Mouse (Mus musculus) lung, postnatal 36 days (tissue): ENCODE results near the gene Pbx2.

ENCODE experiments used
- DNase-seq: peaks from one replicate; pipeline ENCODE4 v3.0.0; 2022; ENCODE audit warnings: mixed read lengths

The Pbx2 gene

DNA sequence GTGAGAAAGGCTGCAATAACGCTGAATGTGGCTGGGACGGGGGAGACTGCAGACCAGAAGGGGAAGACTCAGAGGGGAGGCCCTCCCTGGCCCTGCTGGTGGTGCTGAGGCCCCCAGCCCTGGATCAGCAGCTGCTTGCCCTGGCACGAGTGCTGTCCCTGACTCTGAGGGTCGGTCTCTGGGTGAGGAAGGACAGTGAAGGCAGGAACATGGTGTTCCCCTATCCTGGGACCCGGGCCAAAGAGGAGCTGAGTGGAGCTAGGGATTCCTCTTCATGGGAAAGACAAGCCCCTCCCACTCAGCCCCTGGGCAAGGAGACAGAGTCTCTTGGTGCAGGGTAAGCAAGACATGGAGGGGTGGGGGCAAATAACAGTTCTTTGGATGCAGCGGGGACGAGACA, 7.7 kb upstream of the Pbx2 start:
- no peak for DNase-seq

DNA sequence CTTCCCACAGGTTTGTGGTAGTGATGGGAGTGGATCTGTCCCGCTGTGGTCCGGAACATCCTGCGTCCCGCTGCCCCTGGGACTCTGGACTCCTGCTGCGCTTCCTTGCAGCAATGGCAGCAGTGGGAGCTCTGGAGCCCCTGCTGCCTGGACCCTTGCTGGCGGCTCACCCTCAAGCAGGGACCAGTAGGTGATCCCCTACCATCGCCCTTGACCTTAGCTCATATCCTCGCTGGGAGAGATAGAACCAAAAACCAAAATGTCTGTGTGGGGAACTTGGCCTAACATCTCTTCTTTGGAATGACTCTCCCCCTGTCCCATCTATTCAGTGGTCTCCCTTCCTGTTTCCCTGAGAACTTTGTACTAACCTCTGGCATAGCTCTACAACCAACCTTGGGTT, 7.2 kb upstream of the Pbx2 start:
- no peak for DNase-seq

- DNase-seq: no peak
These were observed 5.9 kb upstream of the Pbx2 start for GRCm38 (mm10) chr17:34585121-34585520.

DNA sequence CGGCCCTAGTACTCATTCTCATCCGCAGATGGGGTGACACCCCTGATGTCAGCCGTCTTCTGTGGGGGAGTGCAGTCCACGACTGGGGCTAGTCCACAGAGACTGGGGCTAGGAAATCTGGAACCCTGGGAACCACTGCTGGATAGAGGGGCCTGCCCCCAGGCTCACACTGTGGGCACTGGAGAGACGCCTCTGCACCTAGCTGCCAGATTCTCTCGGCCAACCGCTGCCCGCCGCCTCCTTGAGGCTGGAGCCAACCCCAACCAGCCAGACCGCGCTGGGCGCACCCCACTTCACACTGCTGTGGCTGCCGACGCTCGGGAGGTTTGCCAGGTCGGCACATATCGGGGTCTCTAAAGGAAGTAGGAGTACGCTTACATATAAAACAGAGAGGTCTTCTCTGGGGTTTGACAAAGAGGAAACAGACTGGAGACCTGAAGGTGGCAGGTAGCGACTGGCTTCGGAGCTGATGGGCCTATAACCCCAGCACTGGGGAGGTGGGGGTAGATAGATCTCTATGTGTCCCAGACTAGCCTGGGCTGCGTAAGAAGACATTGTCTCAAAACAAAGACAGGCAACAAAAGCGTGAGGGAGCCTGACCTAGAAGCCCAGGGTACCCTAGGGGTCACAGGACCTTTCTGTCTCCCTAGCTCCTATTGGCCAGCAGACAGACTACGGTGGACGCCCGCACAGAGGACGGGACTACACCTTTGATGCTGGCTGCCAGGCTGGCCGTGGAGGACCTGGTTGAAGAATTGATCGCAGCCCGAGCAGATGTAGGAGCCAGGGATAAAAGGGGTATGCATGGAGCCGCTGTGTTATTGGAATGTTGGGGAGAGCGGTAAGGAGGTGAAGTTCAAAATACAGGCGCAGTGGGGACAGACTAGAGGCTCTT, 4.9 kb upstream of the Pbx2 start:
- no peak for DNase-seq

DNA sequence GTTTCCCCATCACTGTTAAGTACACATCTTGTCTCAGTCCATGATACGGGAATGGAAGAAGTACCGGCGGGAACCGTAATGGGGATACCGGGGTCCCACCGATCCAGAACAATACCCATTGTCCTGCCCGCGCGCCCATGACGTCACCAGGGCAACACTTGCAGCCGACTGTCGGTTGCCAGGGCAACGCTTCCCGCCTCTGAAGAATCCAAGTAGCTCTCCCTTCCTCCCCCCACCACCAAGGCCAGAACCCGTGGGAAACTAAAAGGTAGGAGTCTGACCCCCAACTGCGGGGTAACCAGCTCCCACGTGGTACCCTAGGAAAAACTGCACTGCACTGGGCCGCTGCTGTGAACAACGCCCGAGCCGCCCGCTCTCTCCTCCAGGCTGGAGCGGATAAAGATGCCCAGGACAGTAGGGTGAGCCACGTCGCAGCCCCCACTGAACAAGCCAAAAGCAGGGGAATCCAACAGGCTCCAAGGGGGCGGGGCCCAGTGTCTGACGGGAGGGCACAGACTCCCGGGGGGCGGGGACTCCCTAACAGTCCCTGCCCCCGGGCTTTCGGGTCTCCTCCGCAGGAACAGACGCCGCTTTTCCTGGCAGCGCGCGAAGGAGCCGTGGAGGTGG, 4.2 kb upstream of the Pbx2 start:
- peak; percentile 92 for DNase-seq

DNA sequence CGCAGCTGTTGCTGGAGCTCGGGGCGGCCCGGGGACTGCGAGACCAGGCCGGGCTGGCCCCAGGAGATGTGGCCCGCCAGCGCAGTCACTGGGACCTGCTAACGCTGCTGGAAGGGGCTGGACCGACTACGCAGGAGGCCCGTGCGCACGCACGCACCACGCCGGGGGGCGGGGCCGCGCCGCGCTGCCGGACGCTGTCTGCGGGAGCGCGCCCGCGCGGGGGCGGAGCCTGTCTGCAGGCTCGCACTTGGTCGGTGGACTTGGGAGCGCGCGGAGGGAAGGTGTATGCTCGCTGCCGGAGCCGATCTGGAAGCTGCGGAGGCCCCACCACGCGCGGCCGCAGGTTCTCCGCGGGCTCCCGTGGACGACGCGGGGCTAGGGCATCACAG, 3.6 kb upstream of the Pbx2 start:
- DNase-seq: peak; percentile 98

GRCm38 (mm10) chr17:34587814-34588213, 3.3 kb upstream of the Pbx2 start:
- no peak for DNase-seq

GRCm38 (mm10) chr17:34588767-34589166, 2.3 kb upstream of the Pbx2 start:
- no peak for DNase-seq

GRCm38 (mm10) chr17:34589206-34589605, 1.9 kb upstream of the Pbx2 start:
- no peak for DNase-seq

DNA sequence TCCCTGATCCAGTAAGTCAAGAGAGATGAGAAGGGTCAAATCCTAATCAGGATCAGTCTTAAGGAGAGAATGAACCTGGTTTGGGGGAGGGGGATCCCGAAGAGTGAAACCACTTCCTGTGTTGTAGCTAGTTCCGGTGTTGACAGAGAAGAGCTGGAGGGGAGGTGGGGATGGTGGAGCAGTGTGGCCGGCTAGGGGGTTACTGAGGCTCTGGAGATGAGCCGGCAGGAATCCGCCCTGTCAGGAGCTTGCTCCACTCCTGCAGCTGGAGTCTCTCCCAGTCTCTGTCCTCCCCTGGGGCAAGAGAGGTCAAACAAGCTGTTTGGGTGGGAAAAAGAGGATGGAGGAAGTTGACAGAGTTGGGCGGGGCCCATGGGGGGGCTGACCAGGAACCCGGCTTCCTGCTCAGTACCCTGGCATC, 1.4 kb upstream of the Pbx2 start, which contains the start of gene Gpsm3:
Gene Gpsm3 (plus strand): TSS at position 126 of the 421 bp plus-strand sequence.
- DNase-seq: peak; percentile 78

GRCm38 (mm10) chr17:34590154-34590987, 695 bp upstream of the Pbx2 start:
- no peak for DNase-seq

DNA sequence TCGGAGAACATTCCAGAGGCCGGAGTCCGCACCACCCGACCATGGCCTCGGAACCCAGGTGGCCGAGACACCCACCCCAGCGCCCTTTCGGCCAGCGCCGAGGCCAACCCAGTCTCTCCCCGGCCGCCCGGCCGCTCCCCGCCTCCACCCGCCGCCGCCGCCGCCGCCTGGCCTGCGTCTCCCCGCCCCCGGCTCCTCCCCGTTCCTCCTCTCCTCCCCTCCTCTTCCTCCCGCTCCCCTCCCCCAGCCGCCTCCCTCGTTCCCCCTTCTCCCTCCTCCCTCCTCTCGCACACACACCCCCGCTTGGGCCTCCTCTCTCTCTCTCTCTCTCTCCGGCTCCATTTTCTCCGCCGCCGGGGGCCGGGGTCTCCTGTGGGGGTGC, 919 bp downstream of the Pbx2 start:
- peak; percentile 93 for DNase-seq

DNA sequence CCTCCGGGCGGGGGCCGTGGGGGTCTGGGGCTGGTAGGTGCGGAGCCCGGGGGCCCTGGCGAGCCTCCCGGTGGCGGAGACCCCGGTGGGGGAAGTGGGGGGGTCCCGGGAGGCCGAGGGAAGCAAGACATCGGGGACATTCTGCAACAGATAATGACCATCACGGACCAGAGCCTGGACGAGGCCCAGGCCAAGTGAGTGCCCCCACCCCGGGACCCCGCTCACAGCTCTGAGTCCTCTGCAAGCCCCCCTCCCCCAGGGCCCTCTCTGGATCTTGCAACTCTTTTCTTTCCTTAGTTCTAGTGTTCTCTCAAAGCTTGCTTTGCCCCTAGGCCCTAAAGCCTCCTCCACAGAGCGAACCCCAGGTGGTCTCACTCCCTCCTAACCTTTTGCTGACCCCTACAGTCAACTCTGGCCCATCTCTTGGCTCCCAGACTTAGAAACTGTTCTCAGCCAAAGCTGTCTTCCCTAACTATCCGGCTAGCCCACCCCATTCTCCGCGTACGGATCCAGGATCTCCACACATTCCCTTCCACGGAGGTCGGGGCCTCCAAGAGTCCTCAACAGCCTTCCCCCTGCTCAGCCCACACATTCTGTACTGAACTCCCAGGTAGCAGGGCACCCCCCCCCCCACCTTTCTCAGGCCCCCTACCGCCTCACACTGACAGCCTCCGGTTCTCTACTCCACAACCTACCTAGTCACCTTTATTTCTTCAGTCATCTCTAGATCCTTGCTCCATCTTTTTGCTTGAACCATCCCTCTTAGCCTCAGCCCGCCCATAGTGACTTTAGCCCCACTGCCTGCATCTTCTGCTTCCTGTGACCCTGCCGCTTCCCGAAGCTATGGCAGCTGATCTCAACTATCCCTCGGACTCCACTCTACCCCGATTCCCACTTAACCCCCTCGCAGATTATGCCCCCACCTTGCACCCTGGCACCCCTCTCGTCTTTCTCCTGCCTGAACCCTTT, 1.8 kb downstream of the Pbx2 start:
- DNase-seq: peak; percentile 58

DNA sequence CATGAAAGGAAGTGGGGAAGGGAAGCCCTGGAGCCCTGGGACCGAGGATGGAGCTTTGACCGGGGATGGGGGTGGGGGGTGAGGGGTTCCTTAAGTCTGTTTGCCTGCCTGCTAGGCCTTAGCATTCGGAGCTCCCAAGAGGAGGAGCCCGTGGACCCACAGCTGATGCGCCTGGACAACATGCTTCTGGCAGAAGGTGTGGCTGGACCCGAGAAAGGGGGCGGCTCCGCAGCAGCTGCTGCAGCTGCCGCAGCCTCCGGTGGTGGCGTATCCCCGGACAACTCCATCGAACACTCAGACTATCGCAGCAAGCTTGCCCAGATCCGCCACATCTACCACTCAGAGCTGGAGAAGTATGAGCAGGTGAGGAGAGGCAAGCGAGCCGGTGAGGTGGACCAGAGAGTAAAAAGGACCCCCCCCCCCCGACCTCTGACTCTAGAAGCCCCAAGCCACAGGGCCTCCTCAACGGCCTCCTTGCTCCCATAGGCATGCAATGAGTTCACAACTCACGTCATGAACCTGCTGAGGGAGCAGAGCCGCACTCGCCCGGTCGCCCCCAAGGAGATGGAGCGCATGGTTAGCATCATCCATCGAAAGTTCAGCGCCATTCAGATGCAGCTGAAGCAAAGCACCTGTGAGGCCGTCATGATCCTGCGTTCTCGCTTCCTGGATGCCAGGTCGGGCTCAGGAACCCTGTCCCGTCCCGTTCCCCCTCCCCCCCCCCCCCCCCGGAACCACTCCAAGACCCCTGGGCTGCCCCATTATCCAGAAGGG, 2.9 kb downstream of the Pbx2 start:
- DNase-seq: peak; percentile 37

DNA sequence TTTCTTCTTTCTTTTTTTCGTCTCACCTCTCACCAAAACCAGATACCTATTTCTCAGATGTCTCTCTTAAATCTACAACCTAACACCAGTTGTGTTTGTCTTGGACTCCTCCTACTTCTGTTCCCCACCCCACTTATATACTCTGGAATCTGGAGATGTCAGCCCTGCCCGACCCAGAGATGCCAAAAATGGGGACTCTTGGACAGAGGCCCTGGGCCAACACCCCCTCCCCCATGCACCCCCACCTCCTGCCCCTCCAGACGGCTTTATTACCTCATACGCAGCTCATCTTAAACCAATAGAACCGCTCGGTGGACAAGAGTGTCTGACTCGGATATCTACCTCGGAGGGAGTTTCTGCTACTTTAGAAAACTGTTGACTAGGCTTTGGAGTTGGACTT, 5.0 kb downstream of the Pbx2 start:
- peak; percentile 38 for DNase-seq

GRCm38 (mm10) chr17:34597566-34598095, 6.6 kb downstream of the Pbx2 start, which contains the start of gene Ager:
TSS of gene Ager (plus strand) at chr17:34597862.
- DNase-seq: peak; percentile 78

- DNase-seq: no peak
These were observed 8.8 kb downstream of the Pbx2 start for GRCm38 (mm10) chr17:34599891-34600290.

GRCm38 (mm10) chr17:34601796-34602195, 10.7 kb downstream of the Pbx2 start:
- DNase-seq: no peak

DNA sequence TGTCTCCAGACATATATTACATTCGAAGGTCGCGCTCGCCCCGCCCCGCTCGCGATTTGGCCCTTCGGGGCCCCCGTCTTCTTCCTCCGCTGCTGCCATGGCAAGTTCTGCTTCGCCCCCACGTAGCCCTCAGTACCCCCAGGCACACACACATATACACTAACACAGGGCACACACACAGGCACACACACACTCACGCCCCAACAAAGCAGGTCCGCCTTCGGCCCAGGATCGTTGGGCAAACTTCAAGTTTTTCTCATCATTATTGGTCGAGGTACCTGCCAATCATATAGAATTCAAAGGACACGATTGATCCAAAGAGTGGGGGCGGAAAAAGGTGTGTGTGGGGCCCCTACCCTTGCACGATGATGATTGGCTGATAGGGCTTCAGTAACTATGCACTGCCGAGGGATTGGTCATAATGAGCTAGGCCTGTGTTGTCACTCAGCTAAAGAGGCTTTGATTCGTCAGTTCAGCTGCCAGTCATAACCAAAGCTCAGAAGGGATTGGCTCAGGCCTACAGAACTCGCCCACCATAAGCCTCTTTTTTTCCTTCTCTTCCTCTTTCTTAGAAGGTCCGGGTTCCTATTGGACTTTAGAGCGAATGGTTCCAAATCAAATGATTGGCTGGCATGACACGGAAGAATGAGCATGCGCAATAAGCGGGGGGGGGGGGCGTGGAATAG, 12.5 kb downstream of the Pbx2 start, which contains the start of gene Rnf5:
Gene Rnf5 (minus strand): TSS at position 316 of the 686 bp plus-strand sequence.
- DNase-seq: peak; percentile 100

DNA sequence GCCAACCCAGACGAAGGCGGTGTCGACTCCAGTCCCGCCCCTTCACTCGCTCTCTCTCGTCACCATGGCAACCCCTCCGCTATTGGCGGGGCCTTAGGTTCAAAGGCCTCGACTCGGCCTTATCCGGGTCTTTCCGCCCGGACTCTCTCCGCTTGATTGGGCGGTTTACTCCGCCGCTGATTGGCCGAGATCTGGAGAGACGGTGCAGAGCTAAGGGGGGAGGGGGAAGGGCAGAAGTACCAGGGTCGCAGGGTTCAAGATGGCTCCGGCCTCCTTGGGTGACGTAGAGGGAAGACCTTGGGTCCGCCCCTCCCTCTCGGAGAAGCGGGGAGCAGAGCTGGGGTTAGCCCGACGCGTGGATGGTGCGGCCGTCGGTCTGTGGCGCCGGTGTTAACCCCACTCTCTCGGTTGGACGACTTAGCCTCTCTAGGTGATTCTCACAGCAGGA, 13.0 kb downstream of the Pbx2 start, which contains the start of gene Agpat1:
Gene Agpat1 (plus strand): TSS at position 202 of the 448 bp plus-strand sequence.
- DNase-seq: peak; percentile 99
